In the genomic region with DNA sequence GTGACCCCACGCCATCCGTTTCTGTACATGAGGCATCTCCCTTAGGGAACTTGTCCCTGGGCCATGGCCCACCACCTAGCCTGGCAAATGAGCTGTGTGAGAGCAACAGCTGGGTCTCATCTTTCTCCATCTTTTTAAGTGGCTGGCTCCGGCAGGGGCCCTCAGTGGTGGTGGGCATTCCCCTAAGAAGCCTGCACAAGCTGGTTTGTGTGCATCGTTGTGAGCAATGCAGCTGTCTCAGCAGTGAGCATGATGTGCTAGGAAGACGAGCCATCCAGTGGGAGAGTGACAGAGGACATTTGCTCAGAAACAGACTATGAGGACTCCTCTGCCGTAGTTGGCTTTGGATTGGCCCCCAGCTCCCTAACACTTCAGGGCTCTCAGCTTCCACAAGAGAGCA, we compare ENCODE assay signal across 17 mouse cellular contexts.
A peak's percentile ranks its signal among the peaks of the same experiment; 100 is the strongest.
DNase-seq lines count a peak whose midpoint lies in the region; ATAC-seq and TF ChIP-seq lines count a peak whose summit lies in the region.
"Had no signal": no experiment of that assay in that cellular context is flagged by ENCODE, and none has a peak within 500 bp of the region (broad histone marks: within the 10 kb centered on the region; RNA-seq: fewer than 3 reads in every experiment).

No protein-coding gene starts in this region.

- H3K4me1 ChIP-seq in heart, embryonic 12.5 days (replicated peaks) = peaks cover 38% of the 10 kb centered on the region
- H3K4me1 ChIP-seq in heart, adult 2 months (ENCODE audit: control insufficient read depth, insufficient read depth, low read length) = no peaks in the 10 kb centered on the region
- H3K4me1 ChIP-seq in kidney, embryonic 16.5 days (ENCODE audit: insufficient read depth, low read length) = peaks cover 37% of the 10 kb centered on the region
- H3K4me1 ChIP-seq in kidney, embryonic 14.5 days (ENCODE audit: control insufficient read depth, insufficient read depth, low read length) = peaks cover 24% of the 10 kb centered on the region
- H3K4me1 ChIP-seq in embryonic facial prominence, embryonic 10.5 days = peaks cover 85% of the 10 kb centered on the region
- H3K4me1 ChIP-seq in embryonic facial prominence, embryonic 14.5 days (ENCODE audit: control insufficient read depth, insufficient read depth, low read length) = peaks cover 32% of the 10 kb centered on the region

- no peak overlapping the region for H3K27ac ChIP-seq in heart, embryonic 12.5 days (ENCODE audit: poor library complexity, severe bottlenecking)
- H3K27ac ChIP-seq in heart, adult 2 months = no peak overlapping the region
- peak overlapping the region; percentile 34; the same call in 1 of the 2 replicates for H3K27ac ChIP-seq in kidney, embryonic 16.5 days (ENCODE audit: low read length)
- H3K27ac ChIP-seq in kidney, embryonic 14.5 days (ENCODE audit: low read depth, low read length) = no peak overlapping the region
- H3K27ac ChIP-seq in embryonic facial prominence, embryonic 10.5 days (replicated peaks) = peak overlapping the region; percentile 79
- peak overlapping the region; percentile 39; the same call in 1 of the 2 replicates for H3K27ac ChIP-seq in embryonic facial prominence, embryonic 14.5 days (replicated peaks; ENCODE audit: low read depth, low read length)
- H3K27ac ChIP-seq: forebrain, embryonic 13.5 days; liver, embryonic 13.5 days had no signal

- intact Hi-C loops in heart, adult 2 months (cut with DNase I) = no loop called here

- peak overlapping the region; percentile 44 for H3K4me2 ChIP-seq in heart, embryonic 12.5 days
- no peak overlapping the region for H3K4me2 ChIP-seq in kidney, embryonic 16.5 days (replicated peaks; ENCODE audit: low read depth, low read length)
- H3K4me2 ChIP-seq in kidney, embryonic 14.5 days (replicated peaks; ENCODE audit: low read depth, low read length) = no peak overlapping the region
- peak overlapping the region; percentile 28 for H3K4me2 ChIP-seq in embryonic facial prominence, embryonic 14.5 days (ENCODE audit: low read depth, low read length)
- H3K4me2 ChIP-seq: forebrain, embryonic 13.5 days; liver, embryonic 13.5 days had no signal

- no peak overlapping the region for H3K4me3 ChIP-seq in heart, embryonic 12.5 days
- no peak overlapping the region for H3K4me3 ChIP-seq in heart, adult 2 months
- no peak overlapping the region for H3K4me3 ChIP-seq in kidney, embryonic 16.5 days (ENCODE audit: low read length)
- no peak overlapping the region for H3K4me3 ChIP-seq in kidney, embryonic 14.5 days (ENCODE audit: low read length)
- H3K4me3 ChIP-seq in embryonic facial prominence, embryonic 10.5 days = peak overlapping the region; percentile 30; the same call in 1 of the 2 replicates
- H3K4me3 ChIP-seq in embryonic facial prominence, embryonic 14.5 days (ENCODE audit: low read depth, low read length) = no peak overlapping the region
- H3K4me3 ChIP-seq: forebrain, embryonic 13.5 days; liver, embryonic 13.5 days had no signal

- H3K9ac ChIP-seq in heart, embryonic 12.5 days = no peak overlapping the region
- H3K9ac ChIP-seq in heart, adult 2 months (ENCODE audit: low read depth, low read length) = no peak overlapping the region
- H3K9ac ChIP-seq in kidney, embryonic 16.5 days (replicated peaks; ENCODE audit: low read length) = no peak overlapping the region
- no peak overlapping the region for H3K9ac ChIP-seq in kidney, embryonic 14.5 days (ENCODE audit: low read depth, low read length)
- no peak overlapping the region for H3K9ac ChIP-seq in embryonic facial prominence, embryonic 14.5 days (ENCODE audit: low read depth, low read length)
- H3K9ac ChIP-seq: forebrain, embryonic 13.5 days; liver, embryonic 13.5 days had no signal

- TF ChIP-seq CTCF in heart, adult 2 months (IDR thresholded peaks at IDR 0.05) = no peak

- H3K9me3 ChIP-seq in heart, embryonic 12.5 days (replicated peaks) = no peaks in the 10 kb centered on the region
- no peaks in the 10 kb centered on the region for H3K9me3 ChIP-seq in kidney, embryonic 16.5 days (ENCODE audit: low read length)
- no peaks in the 10 kb centered on the region for H3K9me3 ChIP-seq in kidney, embryonic 14.5 days (ENCODE audit: control insufficient read depth, low read length)
- no peaks in the 10 kb centered on the region for H3K9me3 ChIP-seq in embryonic facial prominence, embryonic 10.5 days
- H3K9me3 ChIP-seq in embryonic facial prominence, embryonic 14.5 days (ENCODE audit: control insufficient read depth, low read length) = no peaks in the 10 kb centered on the region
- H3K9me3 ChIP-seq: forebrain, embryonic 13.5 days; liver, embryonic 13.5 days had no signal

- ATAC-seq in heart, embryonic 12.5 days (ENCODE audit: insufficient number of reproducible peaks, low FRiP score) = no peak
- no peak for ATAC-seq in kidney, embryonic 16.5 days (ENCODE audit: low FRiP score, low TSS enrichment)
- ATAC-seq in kidney, embryonic 14.5 days (ENCODE audit: low FRiP score, low TSS enrichment) = no peak
- peak; percentile 60 for ATAC-seq in embryonic facial prominence, embryonic 14.5 days (ENCODE audit: low read depth)
- ATAC-seq: forebrain, embryonic 13.5 days had no signal

- 37% methylated on average over 6 of the region's 6 CpGs for WGBS in heart, embryonic 12.5 days
- WGBS in heart, adult 2 months = 59% methylated on average over 6 of the region's 6 CpGs
- 27% methylated on average over 6 of the region's 6 CpGs for WGBS in kidney, embryonic 16.5 days
- WGBS in kidney, embryonic 14.5 days = 26% methylated on average over 6 of the region's 6 CpGs
- WGBS in embryonic facial prominence, embryonic 10.5 days = 56% methylated on average over 6 of the region's 6 CpGs
- 27% methylated on average over 6 of the region's 6 CpGs for WGBS in embryonic facial prominence, embryonic 14.5 days

- TF ChIP-seq EP300 in heart, adult 2 months (IDR thresholded peaks at IDR 0.05; ENCODE audit: insufficient read depth, low read depth, low read length) = no peak

- no peak for DNase-seq in heart, adult 2 months
- DNase-seq in embryonic facial prominence, embryonic 10.5 days (ENCODE audit: low spot score) = peak; percentile 37
- DNase-seq in embryonic facial prominence, embryonic 14.5 days (ENCODE audit: low spot score) = peak; percentile 79
- DNase-seq in adrenal gland, adult (ENCODE audit: inconsistent age in 2 of 2, low spot score in 1 of 2) = no peak
- no peak for DNase-seq in cerebellum, adult 9-11 months
- DNase-seq: adrenal gland, postnatal 10 days; B cell, adult 2 months; cerebellum, adult 11 months; cerebellum, postnatal 25 days; kidney, postnatal 36 days; liver, embryonic 13.5 days; midbrain, embryonic 14.5 days; thymus, postnatal 25 days had no signal

- H3K36me3 ChIP-seq in heart, embryonic 12.5 days = no peaks in the 10 kb centered on the region
- no peaks in the 10 kb centered on the region for H3K36me3 ChIP-seq in heart, adult 2 months (ENCODE audit: control insufficient read depth, insufficient read depth, low read length)
- H3K36me3 ChIP-seq in kidney, embryonic 16.5 days (ENCODE audit: insufficient read depth, low read length) = no peaks in the 10 kb centered on the region
- H3K36me3 ChIP-seq in kidney, embryonic 14.5 days (ENCODE audit: control insufficient read depth, insufficient read depth, low read length) = no peaks in the 10 kb centered on the region
- no peaks in the 10 kb centered on the region for H3K36me3 ChIP-seq in embryonic facial prominence, embryonic 10.5 days (replicated peaks)
- H3K36me3 ChIP-seq in embryonic facial prominence, embryonic 14.5 days (ENCODE audit: control insufficient read depth, insufficient read depth, low read length) = no peaks in the 10 kb centered on the region
- H3K36me3 ChIP-seq: liver, embryonic 13.5 days had no signal

- no peak for TF ChIP-seq POLR2A in heart, adult 2 months (IDR thresholded peaks at IDR 0.05; ENCODE audit: insufficient read depth, low read depth, low read length)

- no peaks in the 10 kb centered on the region for H3K79me2 ChIP-seq in heart, adult 2 months (replicated peaks; ENCODE audit: control insufficient read depth, insufficient read depth, low read length)

- H3K27me3 ChIP-seq in heart, embryonic 12.5 days (replicated peaks) = peaks cover 87% of the 10 kb centered on the region
- H3K27me3 ChIP-seq in heart, adult 2 months (ENCODE audit: control insufficient read depth, insufficient read depth, low read length) = no peaks in the 10 kb centered on the region
- H3K27me3 ChIP-seq in kidney, embryonic 16.5 days (ENCODE audit: insufficient read depth, low read length) = peaks cover 14% of the 10 kb centered on the region; the same call in 1 of the 2 replicates
- peaks cover 4% of the 10 kb centered on the region; the same call in 1 of the 2 replicates for H3K27me3 ChIP-seq in kidney, embryonic 14.5 days (ENCODE audit: control insufficient read depth, insufficient read depth, low read length)
- H3K27me3 ChIP-seq in embryonic facial prominence, embryonic 10.5 days (replicated peaks; ENCODE audit: low read depth, poor library complexity, severe bottlenecking) = no peaks in the 10 kb centered on the region
- no peaks in the 10 kb centered on the region for H3K27me3 ChIP-seq in embryonic facial prominence, embryonic 14.5 days (replicated peaks; ENCODE audit: control insufficient read depth, insufficient read depth, low read length)
- H3K27me3 ChIP-seq: forebrain, embryonic 13.5 days had no signal

Comparison
In these comparisons a context has a peak if more than half of its experiments do, and no peak if none do; other contexts are left out.
1. H3K27ac ChIP-seq: peak in kidney, embryonic 16.5 days (single experiment), embryonic facial prominence, embryonic 10.5 days (single experiment) and embryonic facial prominence, embryonic 14.5 days (single experiment); none in heart, embryonic 12.5 days (single experiment), heart, adult 2 months (single experiment) and kidney, embryonic 14.5 days (single experiment).
2. H3K4me2 ChIP-seq: peak in heart, embryonic 12.5 days (single experiment) and embryonic facial prominence, embryonic 14.5 days (single experiment); none in kidney, embryonic 16.5 days (single experiment) and kidney, embryonic 14.5 days (single experiment).
3. DNase-seq: peak in embryonic facial prominence, embryonic 10.5 days (single experiment) and embryonic facial prominence, embryonic 14.5 days (single experiment); none in heart, adult 2 months (0 of 2), adrenal gland, adult (0 of 2) and cerebellum, adult 9-11 months (single experiment).